Mouse (Mus musculus): Measurements from ENCODE around the gene Olfr601.
"Not testable (repeated sequence)": the region's sequence is repeated elsewhere in the genome, so short reads cannot be mapped to it uniquely, and the experiment has no call there.

The Olfr601 gene

DNA sequence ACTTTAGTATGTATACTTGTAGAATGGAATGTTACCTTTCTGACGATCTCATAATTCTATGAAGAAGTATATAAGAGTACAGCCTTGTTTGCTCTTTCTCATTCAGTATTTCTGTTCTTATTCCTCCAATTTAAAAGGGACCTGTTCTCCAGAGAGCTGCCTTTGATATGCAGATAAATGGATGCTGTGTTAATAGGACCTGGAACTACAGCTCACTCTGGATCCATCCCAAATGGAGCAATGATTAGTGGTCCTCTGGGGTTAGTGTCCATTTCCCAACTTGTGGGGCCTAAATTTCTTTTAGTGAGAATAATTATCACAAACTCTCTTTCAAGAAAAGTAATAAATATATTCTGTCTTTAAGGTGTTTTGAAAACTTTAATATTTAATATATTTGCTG, at the start of gene Olfr601:
Olfr601 (minus strand) TSS at position 101 of the 400 bp plus-strand sequence.
- DNase-seq (ENCODE audit: low spot score) = no peak

DNA sequence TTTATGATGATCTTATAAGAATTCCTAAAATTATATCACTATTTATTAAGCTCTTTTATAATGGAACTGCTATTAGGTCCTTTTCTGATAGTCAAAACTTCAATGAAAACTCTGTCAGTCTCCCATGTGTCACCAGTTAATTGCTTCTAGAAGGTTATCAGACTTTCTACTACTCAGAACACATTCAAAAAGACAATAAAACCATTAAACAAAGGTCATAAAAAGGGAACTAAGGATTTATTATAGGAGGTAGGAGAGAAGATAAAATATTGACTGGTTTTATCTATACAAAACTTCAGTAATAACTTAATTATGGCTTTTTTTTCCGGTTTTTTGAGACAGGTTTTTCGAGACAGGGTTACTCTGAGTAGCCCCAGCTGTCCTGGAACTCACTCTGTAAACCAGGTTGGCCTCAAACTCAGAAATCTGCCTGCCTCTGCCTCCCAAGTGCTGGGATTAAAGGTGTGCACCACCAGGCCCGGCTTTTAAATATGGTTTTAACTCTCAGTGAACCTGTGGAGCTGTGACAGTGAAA, 44.1 kb upstream of the Olfr601 start:
- DNase-seq (ENCODE audit: low spot score) = not testable (repeated sequence)

DNA sequence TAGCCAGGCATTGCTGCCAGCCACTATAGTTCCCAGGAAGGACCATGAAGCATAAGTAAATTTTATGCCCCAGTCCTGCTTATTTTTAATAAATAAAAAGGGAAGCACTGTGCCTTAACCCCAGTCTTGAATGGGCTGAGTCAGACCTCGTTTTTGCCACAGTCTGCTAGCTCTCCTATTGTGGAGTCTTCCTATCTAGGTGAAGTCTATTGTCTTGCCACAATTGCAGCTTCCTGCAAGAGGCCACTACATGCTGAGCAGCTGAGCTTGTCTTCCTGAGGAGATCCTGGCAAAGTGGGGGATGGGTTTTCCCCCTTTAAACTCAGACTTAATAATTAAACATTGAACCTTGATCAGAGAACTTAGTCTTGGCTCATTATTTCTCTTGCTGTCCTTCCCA, 36.5 kb upstream of the Olfr601 start:
- no peak for DNase-seq (ENCODE audit: low spot score)

DNA sequence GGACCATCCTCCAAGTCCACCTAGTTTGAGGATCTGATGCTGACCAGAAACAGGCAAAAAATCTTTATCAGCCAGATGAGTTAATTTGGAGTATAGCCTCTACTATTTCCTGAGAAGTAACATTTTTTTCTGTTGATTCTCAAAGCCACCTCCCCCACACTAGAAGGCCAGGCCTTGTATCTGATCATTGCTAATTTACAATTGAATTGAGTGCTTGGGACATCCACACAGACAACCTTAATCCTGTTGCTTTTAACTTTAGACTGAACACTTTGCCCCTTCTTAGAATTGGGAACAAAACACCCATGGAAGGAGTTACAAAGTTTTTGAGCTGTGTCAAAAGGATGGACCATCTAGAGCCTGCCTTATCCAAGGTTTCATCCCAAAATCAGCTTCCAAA, 35.3 kb upstream of the Olfr601 start:
- no peak for DNase-seq (ENCODE audit: low spot score)

DNA sequence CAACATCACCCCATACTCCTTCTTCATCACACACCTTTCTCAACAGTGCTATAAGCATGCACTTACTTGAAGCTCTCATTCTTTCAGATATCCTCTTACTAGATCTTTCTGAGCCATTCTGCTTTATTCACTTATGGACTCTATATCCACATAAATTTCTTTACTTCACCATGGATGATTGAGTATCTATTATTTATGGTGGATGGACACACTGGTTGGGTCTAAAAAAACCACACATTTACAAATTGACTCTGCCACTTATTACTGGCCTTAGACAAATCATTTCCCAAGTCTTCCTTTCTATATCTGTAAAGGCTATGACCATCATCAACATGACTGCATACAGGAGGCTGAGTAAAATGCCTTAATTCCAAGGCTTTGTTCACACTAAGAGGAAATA, 23.6 kb upstream of the Olfr601 start, which contains the start of gene Olfr603:
Olfr603 (minus strand) TSS at position 101 of the 400 bp plus-strand sequence.
- DNase-seq (ENCODE audit: low spot score) = no peak

DNA sequence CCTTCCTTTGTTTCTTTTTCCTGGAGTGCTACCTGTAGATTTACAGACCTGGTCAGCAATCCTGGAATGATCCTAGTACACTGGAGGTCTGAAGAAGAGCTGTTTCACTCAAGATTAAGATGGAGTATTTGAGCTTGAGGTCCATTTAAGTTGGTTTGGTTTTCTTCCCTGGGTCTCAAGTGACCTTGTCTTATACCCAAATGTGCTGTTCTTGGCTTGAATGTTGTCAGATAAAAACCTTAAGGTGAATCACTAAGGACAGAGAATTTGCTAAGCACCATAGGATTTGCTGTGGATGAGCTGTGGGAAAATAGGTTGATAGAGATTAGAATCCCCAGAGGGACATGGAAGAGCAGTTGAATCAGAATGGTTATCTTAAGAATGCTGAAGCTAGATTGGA, 12.9 kb downstream of the Olfr601 start, which contains the start of gene Olfr600:
Olfr600 (minus strand) TSS at position 101 of the 400 bp plus-strand sequence.
- no peak for DNase-seq (ENCODE audit: low spot score)

DNA sequence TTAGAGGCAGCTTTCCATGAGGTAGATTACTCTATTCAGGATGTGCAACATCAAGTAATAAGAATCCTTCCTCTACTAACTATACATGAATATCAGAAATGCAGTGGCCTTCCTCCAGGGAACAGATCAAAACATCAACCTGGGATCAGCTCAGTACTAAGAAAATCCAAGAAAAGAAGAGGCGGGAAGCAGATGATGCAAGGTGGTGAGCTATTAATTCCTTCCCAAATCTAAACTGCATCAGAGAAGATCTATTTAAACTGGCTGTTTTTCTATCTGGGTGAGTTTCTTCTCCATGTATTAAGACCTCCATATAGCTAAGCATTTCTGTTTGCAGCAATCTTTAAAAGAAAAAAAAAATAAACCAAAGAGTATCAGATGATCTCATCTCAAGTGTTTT, 26.8 kb downstream of the Olfr601 start, which contains the start of gene Olfr599:
Olfr599 (plus strand) TSS at position 301 of the 400 bp plus-strand sequence.
- no peak for DNase-seq (ENCODE audit: low spot score)

DNA sequence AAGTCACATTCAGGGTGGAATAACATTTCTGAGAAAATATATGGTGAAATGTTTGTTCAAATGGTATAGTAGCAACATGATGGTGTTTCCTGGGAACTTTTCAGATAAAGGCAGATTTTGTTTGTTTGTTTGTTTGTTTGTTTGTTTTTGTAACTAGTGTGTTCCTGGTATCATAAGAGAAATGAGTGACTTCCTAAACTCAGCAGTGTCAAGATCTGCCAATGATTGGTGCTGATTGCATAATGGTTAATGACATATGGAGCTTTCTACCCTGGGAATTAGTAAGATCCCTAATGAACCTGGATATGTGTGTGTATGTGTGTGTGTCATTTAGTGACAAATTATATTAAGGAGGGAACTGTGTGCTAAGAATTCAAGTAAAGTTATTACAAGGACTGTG, 39.2 kb downstream of the Olfr601 start, which contains the start of gene Olfr598:
Olfr598 (plus strand) TSS at position 301 of the 400 bp plus-strand sequence.
- no peak for DNase-seq (ENCODE audit: low spot score)

DNA sequence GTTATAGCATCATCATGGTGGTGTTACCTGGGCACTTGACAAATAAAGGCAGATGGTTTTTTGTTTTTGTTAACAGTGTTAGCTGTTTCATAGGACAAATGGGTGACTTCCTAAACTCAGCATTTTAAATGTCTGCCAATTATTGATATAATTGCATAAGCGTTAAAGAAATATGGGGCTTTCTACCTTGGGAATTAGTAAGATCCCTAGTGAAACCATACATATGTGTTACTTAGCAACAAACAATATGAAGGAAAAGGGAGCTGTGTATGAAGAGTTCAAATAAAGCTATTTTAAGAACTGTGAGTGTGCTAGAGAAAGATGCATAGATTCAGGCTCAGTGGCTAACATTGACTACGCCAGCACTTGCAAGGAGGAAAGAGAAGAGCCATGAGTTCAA, 46.4 kb downstream of the Olfr601 start, which contains the start of gene Olfr597:
Olfr597 (plus strand) TSS at position 301 of the 400 bp plus-strand sequence.
- DNase-seq (ENCODE audit: low spot score) = not testable (repeated sequence)

All from ovary, adult 18-20 months (tissue).